Mouse (Mus musculus): ENCODE measurements around the gene Alox12b.

Alox12b gene

DNA sequence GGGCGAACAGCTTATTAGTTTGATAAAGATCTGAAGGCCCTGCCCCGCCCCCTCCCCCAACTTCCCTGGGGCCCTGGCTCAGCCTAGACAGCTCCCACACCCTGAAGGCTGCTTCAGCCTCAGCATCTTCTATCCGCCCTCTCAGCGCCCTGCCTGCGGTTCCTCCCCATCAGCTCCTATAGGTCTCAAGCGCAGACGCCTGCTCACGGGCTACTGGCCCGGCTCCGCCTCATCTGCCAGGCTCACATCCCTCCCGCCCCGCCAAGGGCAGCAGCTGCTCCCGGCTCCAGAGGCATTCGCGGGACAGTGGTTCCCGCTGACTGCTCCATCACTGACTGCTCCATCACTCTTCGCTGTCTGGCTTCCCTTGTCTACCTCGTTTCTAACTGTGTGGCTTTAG lies at the start of gene Alox12b:
Gene Alox12b, plus strand, starts transcription at position 190 of the 400 bp plus-strand sequence.
- in situ Hi-C loops (cut with MboI, MseI): no loop called here

GRCm38 (mm10) chr11:69107676-69108075 lies 49.1 kb upstream of the Alox12b start:
- in situ Hi-C loops (cut with MboI, MseI): loop anchor here (25.0 kb wide), 1 partner anchor 1130 kb away; the partner anchor contains the start of genes 0610010K14Rik, Bcl6b, Gm21988 and Rnasek

DNA sequence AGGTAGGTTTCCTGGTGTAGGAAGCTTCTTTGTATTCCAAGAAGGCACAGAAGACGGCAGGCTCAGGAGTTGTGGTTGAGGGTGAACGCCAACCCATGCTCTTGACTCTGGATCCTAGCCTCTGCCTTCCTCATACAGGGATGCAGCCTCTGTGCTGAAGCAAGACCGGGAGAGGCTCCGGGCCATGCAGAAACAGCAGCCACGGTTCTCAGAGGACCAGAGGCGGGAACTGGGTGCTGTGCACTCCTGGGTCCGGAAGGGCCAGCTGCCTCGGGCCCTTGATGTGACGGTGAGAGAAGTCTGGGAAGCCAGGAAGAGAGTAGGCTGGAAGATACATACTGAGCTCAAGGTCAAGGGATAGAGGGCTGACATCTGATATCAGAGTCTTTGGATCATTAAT lies 48.6 kb upstream of the Alox12b start:
- in situ Hi-C loops (cut with MboI, MseI): loop anchor here (25.0 kb wide), 1 partner anchor 1129 kb away; the partner anchor contains the start of genes 0610010K14Rik, Bcl6b, Gm21988 and Rnasek

DNA sequence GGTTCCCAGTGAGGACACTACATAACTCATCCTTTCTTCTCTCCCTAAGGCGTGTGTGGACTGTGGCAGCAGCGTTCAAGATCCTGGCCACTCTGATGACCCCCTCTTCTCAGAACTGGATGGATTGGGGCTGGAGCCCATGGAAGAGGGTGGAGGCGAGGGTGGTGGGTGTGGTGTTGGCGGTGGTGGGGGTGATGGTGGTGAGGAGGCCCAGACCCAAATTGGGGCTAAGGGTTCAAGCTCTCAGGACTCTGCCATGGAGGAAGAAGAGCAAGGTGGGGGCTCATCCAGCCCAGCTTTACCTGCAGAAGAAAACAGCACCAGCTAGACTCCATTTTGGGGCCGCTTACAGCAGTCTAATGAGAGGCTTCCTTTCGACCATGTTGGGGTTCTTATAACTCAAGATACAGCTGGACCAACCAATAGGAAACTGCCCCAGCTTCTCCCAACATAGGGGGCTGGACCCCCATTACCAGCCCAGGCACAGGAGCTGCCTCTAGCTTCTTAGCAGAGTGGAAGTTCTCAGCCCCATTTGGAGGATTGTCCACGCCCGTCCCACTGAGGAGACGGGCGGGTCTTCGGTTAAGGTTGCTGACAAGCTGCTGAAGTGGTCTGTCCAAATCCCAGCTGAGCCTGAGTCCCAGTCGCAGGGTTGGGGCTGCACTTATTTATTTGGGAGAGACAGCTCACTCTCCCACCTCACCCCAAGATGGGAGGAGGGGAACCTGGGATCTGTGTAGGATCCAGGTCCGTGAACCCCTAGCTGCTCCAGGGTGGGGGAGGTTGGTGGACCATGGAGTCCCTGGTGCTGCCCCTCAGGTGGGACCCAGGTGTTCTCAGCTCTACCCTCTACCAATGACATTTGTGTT lies 47.5 kb upstream of the Alox12b start:
- in situ Hi-C loops (cut with MboI, MseI): loop anchor here (25.0 kb wide), 1 partner anchor 1128 kb away; the partner anchor contains the start of genes 0610010K14Rik, Bcl6b, Gm21988 and Rnasek

DNA sequence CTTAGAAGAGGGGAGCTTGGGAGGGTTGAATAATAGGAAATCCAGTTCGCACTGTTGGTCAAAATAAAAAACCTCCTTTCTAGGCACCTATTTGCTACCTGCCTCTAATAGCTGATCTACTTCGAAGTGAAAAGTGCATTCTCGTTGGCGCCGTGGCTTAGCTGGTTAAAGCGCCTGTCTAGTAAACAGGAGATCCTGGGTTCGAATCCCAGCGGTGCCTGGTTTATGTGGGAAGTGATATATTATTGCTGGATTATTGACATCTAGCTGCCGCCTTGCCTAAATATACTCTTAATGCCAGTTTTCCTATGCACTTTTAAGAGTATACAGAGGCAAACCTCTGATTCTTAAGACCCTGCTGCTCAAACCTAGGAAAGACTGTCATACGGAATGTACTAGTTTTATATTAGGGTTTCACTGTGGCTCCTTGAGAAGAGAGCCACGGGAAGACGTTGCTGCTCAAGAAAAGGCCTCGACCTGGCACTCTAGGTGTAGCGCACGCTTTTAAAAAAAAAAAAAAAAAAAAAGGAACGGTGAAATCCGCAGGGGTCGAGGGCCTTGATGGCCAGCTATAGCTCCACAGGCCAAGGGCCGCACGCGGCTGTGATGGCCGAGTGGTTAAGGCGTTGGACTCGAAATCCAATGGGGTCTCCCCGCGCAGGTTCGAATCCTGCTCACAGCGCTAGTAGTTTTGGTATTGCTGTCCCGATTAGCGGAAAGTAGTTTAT lies 46.3 kb upstream of the Alox12b start:
- in situ Hi-C loops (cut with MboI, MseI): loop anchor here (25.0 kb wide), 1 partner anchor 1127 kb away; the partner anchor contains the start of genes 0610010K14Rik, Bcl6b, Gm21988 and Rnasek

GRCm38 (mm10) chr11:69111051-69111810 lies 45.6 kb upstream of the Alox12b start:
- in situ Hi-C loops (cut with MboI, MseI): loop anchor here (25.0 kb wide), 1 partner anchor 1126 kb away; the partner anchor contains the start of genes 0610010K14Rik, Bcl6b, Gm21988 and Rnasek

DNA sequence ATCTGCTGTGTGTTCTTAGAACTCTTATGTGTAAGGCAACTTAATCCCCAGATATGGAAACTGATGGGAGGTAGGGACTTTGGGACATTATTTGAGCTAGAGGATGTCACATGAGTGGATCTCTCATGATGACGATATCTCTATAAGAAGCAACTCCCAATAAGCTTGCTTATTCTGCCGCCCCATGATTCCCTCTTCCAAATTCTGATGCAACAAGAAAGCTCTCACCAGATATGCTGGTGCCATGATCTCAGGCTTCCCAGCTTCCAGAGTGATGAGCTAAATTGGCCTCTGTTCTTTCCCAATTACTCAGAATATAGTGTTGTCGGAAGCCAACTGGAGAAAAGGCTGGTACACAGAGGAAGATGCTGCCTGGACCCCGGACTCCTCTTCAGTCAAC lies 44.9 kb upstream of the Alox12b start:
- in situ Hi-C loops (cut with MboI, MseI): loop anchor here (25.0 kb wide), 1 partner anchor 1125 kb away; the partner anchor contains the start of genes 0610010K14Rik, Bcl6b, Gm21988 and Rnasek

DNA sequence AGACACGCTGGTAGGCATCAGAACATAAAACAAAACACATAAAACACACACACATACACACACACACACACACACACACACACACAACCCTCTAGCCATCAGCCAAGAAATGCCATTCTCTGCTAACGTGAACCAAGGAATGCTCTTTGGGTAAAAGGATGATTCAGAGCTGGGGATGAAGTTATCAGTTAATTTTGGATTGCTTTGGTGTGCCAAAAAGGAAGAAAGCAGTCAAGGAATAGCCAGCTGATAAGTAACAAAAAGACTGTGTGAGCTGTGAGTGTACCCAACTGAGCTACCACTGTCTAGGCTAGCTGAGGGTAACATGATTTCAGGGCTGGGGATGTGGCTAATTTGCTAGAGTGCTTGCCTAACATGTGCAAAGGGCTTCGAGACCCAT lies 42.8 kb upstream of the Alox12b start:
- in situ Hi-C loops (cut with MboI, MseI): loop anchor here (25.0 kb wide), 1 partner anchor 1123 kb away; the partner anchor contains the start of genes 0610010K14Rik, Bcl6b, Gm21988 and Rnasek

DNA sequence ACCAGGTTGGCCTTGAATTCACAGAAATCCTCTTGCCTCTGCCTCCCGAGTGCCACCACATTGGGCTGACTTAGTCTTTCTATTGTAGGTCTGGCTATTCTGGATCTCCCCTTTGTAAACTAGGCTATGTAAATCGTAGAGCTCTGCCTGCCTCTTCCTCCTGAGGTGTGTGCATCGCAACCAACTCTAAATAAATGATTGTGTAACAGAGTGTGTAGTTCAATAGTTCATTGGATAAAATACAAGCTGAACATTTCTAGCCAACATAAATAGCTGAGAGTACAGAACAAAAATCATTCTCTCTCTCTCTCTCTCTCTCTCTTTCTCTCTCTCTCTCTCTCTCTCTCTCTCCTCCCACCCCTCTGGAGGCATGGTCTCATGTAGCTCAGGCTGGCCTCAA lies 42.2 kb upstream of the Alox12b start:
- in situ Hi-C loops (cut with MboI, MseI): loop anchor here (25.0 kb wide), 1 partner anchor 1123 kb away; the partner anchor contains the start of genes 0610010K14Rik, Bcl6b, Gm21988 and Rnasek

DNA sequence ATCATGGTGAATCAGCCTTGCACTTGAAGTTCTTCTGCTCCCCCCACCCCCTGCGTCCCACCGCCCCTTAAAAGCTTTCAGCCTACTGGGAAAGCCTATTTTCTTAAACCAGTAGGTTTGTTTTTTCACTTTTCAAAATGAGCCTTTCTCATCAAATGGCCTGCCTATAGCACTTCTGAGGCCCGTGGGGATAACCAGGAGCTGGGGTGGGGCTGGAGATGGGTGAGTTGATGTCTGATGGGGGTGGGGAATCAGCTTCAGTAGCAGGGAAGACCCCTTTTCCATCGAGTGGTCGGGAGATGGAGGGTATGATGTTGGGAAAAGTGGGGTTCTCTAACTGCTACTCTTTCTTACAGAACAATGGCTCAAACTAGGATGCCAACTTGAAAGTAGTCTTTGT lies 39.9 kb upstream of the Alox12b start:
- in situ Hi-C loops (cut with MboI, MseI): loop anchor here (25.0 kb wide), 1 partner anchor 1120 kb away; the partner anchor contains the start of genes 0610010K14Rik, Bcl6b, Gm21988 and Rnasek

DNA sequence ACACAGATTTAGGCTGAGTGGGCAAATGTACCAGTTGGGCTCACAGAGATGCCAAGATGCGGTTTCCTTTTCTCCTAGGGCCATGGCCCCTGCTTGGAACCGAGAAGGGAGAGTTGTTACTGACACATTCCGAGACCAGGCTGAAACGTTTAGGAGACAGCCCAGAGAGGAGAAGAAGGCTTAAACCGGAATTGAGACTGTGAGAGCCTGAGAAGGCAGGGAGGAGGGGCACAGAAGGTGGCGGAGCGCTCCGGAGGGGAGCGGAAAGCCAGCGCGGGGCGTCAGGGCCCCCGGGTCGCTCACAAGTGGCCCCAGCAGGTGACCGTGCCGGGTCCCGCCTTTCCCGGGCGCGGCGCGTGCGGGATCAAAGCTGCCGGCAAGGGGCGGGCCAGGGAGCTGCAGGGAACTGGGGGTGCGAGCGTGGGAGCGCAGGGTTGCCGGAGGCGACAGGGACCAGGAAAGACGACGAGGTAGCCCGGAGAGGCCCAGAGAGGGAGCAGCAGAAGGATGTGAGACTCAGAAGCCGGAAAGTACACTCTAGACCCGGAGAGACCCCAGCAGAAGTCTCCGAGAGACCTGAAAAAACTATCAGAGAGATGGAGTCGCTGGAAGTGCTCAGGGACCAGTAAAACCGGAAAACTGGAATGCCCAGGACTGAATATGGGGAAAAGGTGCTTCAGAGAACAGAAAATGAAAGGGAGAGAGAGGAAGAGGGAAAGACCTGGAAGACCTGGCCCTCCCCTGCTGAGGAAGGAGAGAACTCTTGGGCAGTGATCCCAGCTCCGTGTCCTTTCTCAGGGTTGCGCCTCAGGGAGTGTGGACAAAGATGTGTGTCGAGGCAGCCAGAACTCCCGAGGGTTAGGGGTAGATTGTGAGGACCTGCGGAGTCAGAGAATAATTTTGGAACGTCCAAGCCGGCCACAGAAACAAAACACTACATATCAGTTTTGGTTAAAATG lies 38.8 kb upstream of the Alox12b start:
- in situ Hi-C loops (cut with MboI, MseI): loop anchor here (25.0 kb wide), 1 partner anchor 1119 kb away; the partner anchor contains the start of genes 0610010K14Rik, Bcl6b, Gm21988 and Rnasek

DNA sequence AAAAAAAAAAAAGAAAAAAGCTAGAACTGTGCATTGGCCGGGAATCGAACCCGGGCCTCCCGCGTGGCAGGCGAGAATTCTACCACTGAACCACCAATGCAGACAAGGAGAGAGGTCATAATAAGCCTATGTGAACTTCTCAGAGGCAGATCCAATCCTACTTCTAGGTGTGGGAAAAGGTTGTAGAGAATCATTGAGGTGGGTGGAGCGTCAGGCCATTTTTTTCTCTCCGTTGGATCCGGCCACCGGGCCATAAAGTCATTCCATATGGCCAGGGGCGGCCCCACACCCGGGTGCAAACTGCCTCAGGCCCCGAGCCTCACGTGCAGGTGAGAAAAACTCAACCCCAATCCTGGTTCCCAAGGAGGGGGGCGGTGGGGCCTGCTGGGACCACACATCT lies 38.0 kb upstream of the Alox12b start:
- in situ Hi-C loops (cut with MboI, MseI): loop anchor here (25.0 kb wide), 1 partner anchor 1119 kb away; the partner anchor contains the start of genes 0610010K14Rik, Bcl6b, Gm21988 and Rnasek

- in situ Hi-C loops (cut with MboI, MseI): loop anchor here (5.0 to 25.0 kb wide), 3 partner anchors 57 to 1118 kb away; partner anchors contain the start of genes 0610010K14Rik, Bcl6b, Gm21988 and Rnasek
Measured at GRCm38 (mm10) chr11:69119446-69120155, 37.2 kb upstream of the Alox12b start.

- in situ Hi-C loops (cut with MboI, MseI): loop anchor here (5.0 to 25.0 kb wide), 3 partner anchors 58 to 1117 kb away; partner anchors contain the start of genes 0610010K14Rik, Bcl6b, Gm21988 and Rnasek
Measured at GRCm38 (mm10) chr11:69120221-69121000, 36.4 kb upstream of the Alox12b start, which contains the start of gene Hes7. Gene Hes7, plus strand, starts transcription at chr11:69120404.

- in situ Hi-C loops (cut with MboI, MseI): loop anchor here (5.0 to 25.0 kb wide), 3 partner anchors 59 to 1116 kb away; partner anchors contain the start of genes 0610010K14Rik, Bcl6b, Gm21988 and Rnasek
Measured at GRCm38 (mm10) chr11:69121001-69121740, 35.6 kb upstream of the Alox12b start.

GRCm38 (mm10) chr11:69121741-69122335 lies 35.0 kb upstream of the Alox12b start:
- in situ Hi-C loops (cut with MboI, MseI): loop anchor here (5.0 to 25.0 kb wide), 3 partner anchors 60 to 1115 kb away; partner anchors contain the start of genes 0610010K14Rik, Bcl6b, Gm21988 and Rnasek
